Mouse (Mus musculus): ENCODE measurements around the gene Gm28635. TPM values are rescaled to one million over a fixed set of nuclear protein-coding genes. Genes with fewer than 3 reads are reported as not detected.

Gm28635 gene
- polyA plus RNA-seq, 1 experiment from 2014 or later = not detected

DNA sequence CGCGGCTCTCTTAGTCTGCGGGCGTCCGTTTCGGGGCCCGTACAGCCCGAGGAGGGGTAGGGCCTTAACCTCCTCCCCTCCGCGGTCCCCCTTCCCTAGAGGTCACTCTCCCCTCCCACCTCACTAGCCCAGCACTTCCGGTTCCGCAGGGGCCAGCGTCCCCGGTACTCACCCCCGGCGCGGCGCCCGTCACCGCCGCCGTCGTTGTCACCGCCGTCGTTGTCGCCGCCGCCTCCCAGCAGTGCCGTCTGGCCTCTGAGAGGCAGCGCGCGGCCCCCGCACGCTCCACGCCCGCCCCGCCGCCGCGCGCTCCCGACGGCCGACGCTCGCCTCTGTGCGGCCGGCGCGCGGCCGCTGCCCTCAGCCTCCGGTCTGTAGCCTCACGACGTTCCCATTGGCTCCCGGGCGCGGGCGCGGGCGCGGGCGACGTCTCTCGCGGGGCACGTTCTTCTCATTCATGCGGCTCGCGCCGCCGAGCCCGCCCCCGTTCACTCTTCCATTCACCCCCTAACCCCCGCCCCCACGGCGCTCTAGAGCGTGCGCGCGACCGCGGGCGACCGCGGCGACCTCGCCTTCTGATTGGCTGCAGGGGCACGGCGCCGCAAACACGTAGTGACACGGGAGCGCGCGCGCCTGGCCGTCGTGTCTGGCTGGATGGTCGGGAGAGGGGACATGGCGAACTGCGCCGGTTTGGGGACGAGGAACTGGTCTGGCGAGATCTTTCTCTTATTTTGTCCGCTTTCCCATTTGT lies 37.1 kb upstream of the Gm28635 start, which contains the start of gene Zdhhc5:
Gene Zdhhc5, minus strand, starts transcription at position 370 of the 751 bp plus-strand sequence.
- peak within 1 kb of the TSS; percentile 97 for H3K27ac ChIP-seq (replicated peaks)
- peak within 1 kb of the TSS; percentile 95 for H3K4me3 ChIP-seq (replicated peaks)
- H3K4me2 ChIP-seq = peak within 1 kb of the TSS; percentile 82
- ATAC-seq (ENCODE audit: low FRiP score) = peak; percentile 97
- no peaks in the 10 kb centered on the region for H3K27me3 ChIP-seq (replicated peaks)
- peaks cover 7% of the 10 kb centered on the region for H3K36me3 ChIP-seq
- no peaks in the 10 kb centered on the region for H3K9me3 ChIP-seq (replicated peaks)
- H3K9ac ChIP-seq (replicated peaks) = peak within 1 kb of the TSS; percentile 82
- H3K4me1 ChIP-seq = peaks cover 27% of the 10 kb centered on the region
- 3% methylated on average over 88 of the region's 107 CpGs for WGBS

DNA sequence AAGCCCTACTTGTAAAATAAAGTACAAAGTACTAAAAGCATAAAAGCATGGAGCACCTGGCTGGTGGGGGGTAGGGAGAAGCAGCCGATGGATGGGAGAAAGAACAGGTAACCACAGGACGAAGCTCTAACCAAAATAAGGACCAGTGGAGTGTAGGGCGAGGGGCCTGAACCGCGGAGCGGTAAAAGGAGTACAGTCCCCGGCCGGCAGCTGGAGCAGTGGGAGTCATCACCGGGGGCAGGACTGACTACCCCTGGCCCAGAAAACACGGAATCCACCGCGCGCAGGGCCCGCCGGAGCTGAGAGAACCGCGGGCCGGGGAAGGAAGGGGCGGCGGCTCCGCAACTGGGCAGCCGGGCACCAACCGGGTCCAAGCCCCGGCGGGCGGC lies 36.6 kb upstream of the Gm28635 start:
- peak overlapping the region; percentile 95 for H3K4me3 ChIP-seq (replicated peaks)
- H3K9ac ChIP-seq (replicated peaks) = peak overlapping the region; percentile 82
- H3K9me3 ChIP-seq (replicated peaks) = no peaks in the 10 kb centered on the region
- 0% methylated on average over 18 of the region's 26 CpGs for WGBS
- H3K4me2 ChIP-seq = peak overlapping the region; percentile 82
- H3K36me3 ChIP-seq = peaks cover 11% of the 10 kb centered on the region
- ATAC-seq (ENCODE audit: low FRiP score) = peak; percentile 4
- H3K27ac ChIP-seq (replicated peaks) = peak overlapping the region; percentile 97
- peaks cover 31% of the 10 kb centered on the region for H3K4me1 ChIP-seq
- H3K27me3 ChIP-seq (replicated peaks) = no peaks in the 10 kb centered on the region

- peaks cover 53% of the 10 kb centered on the region for H3K4me1 ChIP-seq
- H3K4me2 ChIP-seq = no peak overlapping the region
- no peaks in the 10 kb centered on the region for H3K9me3 ChIP-seq (replicated peaks)
- 91% methylated on average over 2 of the region's 2 CpGs for WGBS
- H3K4me3 ChIP-seq (replicated peaks) = no peak overlapping the region
- no peak for ATAC-seq (ENCODE audit: low FRiP score)
- no peaks in the 10 kb centered on the region for H3K27me3 ChIP-seq (replicated peaks)
- peaks cover 15% of the 10 kb centered on the region for H3K36me3 ChIP-seq
- no peak overlapping the region for H3K27ac ChIP-seq (replicated peaks)
- H3K9ac ChIP-seq (replicated peaks) = no peak overlapping the region
Observed at GRCm38 (mm10) chr2:84711898-84712297, 34.1 kb upstream of the Gm28635 start.

DNA sequence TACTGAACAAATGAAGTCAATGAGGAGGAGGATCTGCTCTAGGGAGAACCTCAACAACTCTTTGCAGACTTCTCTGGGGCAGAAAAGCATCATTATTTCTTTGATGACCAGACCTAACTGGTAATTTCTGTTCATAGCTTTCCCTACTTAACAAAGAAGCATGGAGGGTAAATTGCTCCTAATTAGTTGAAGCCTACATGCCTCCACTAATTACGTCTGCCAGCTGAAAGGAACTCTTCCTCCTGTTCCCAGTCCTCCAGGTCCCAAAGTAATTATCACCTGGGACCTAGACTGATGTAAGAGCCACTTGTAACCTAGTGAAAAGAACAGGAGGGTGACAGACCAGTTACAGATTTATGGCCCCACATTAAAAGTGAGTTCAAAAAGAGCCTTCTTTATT lies 29.7 kb upstream of the Gm28635 start:
- H3K27ac ChIP-seq (replicated peaks) = no peak overlapping the region
- no peak overlapping the region for H3K4me2 ChIP-seq
- 30% methylated on average over 1 of the region's 1 CpGs for WGBS
- H3K9me3 ChIP-seq (replicated peaks) = no peaks in the 10 kb centered on the region
- H3K9ac ChIP-seq (replicated peaks) = no peak overlapping the region
- peaks cover 38% of the 10 kb centered on the region for H3K4me1 ChIP-seq
- no peak overlapping the region for H3K4me3 ChIP-seq (replicated peaks)
- no peaks in the 10 kb centered on the region for H3K27me3 ChIP-seq (replicated peaks)
- H3K36me3 ChIP-seq = peaks cover 24% of the 10 kb centered on the region
- no peak for ATAC-seq (ENCODE audit: low FRiP score)

DNA sequence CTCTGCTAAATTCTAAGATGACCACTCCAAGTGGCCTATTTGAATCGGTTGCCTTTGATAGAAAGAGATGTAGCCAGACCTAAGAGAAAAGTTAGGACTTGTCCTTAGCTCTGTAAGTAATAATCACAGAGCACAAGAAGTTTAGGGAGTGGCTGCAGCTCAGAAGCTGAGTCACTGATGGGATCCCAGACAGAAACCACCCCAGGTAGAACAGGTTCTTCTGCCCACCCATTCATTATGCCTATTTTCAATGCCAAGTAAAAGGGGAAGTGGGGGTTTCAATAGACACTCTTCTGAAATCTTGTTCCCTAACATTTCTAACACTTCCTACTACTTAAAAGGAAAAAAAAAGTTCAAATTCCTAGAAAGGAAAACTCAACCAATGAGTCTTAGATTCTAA lies 27.5 kb upstream of the Gm28635 start:
- H3K4me3 ChIP-seq (replicated peaks) = no peak overlapping the region
- H3K4me2 ChIP-seq = no peak overlapping the region
- ATAC-seq (ENCODE audit: low FRiP score) = no peak
- 91% methylated on average over 1 of the region's 1 CpGs for WGBS
- no peaks in the 10 kb centered on the region for H3K9me3 ChIP-seq (replicated peaks)
- no peak overlapping the region for H3K27ac ChIP-seq (replicated peaks)
- peaks cover 32% of the 10 kb centered on the region for H3K4me1 ChIP-seq
- no peak overlapping the region for H3K9ac ChIP-seq (replicated peaks)
- H3K36me3 ChIP-seq = peaks cover 23% of the 10 kb centered on the region
- no peaks in the 10 kb centered on the region for H3K27me3 ChIP-seq (replicated peaks)

DNA sequence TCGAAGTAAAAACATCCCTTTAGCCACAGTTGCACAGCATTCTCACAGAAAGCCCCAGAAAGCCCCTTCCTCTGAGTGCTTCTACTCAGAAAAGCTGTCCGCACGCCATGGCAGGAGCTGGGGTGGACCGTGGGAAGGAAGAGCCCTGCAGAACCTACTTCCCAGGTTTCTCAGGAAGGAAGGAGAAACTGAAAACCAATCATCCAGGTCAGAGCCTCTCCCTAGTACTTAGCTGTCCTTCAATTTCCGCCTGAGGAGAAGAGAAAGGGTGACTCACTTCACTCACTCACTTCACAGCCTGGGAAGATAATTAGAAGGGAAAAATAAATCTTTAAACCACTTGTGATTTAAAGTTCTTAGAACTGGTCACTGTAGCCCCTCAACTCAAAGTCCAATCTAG lies 26.5 kb upstream of the Gm28635 start:
- ATAC-seq (ENCODE audit: low FRiP score) = no peak
- no peaks in the 10 kb centered on the region for H3K27me3 ChIP-seq (replicated peaks)
- WGBS = 86% methylated on average over 5 of the region's 5 CpGs
- H3K4me2 ChIP-seq = no peak overlapping the region
- H3K4me3 ChIP-seq (replicated peaks) = no peak overlapping the region
- no peak overlapping the region for H3K27ac ChIP-seq (replicated peaks)
- no peak overlapping the region for H3K9ac ChIP-seq (replicated peaks)
- H3K9me3 ChIP-seq (replicated peaks) = no peaks in the 10 kb centered on the region
- H3K4me1 ChIP-seq = peaks cover 28% of the 10 kb centered on the region
- H3K36me3 ChIP-seq = peaks cover 16% of the 10 kb centered on the region

- 91% methylated on average over 1 of the region's 1 CpGs for WGBS
- Histone ChIP-seq H3K9ac (replicated peaks) (no peak overlapping the region), H3K27ac (replicated peaks) (no peak overlapping the region), H3K4me3 (replicated peaks) (no peak overlapping the region), H3K36me3 (peaks cover 17% of the 10 kb centered on the region), H3K27me3 (replicated peaks) (no peaks in the 10 kb centered on the region), H3K4me2 (no peak overlapping the region), H3K4me1 (peaks cover 19% of the 10 kb centered on the region), H3K9me3 (replicated peaks) (no peaks in the 10 kb centered on the region)
- no peak for ATAC-seq (ENCODE audit: low FRiP score)
Observed at GRCm38 (mm10) chr2:84703497-84703896, 25.7 kb upstream of the Gm28635 start.

GRCm38 (mm10) chr2:84695007-84695695 lies 17.3 kb upstream of the Gm28635 start:
- H3K4me1 ChIP-seq = no peaks in the 10 kb centered on the region
- H3K9ac ChIP-seq (replicated peaks) = no peak overlapping the region
- H3K36me3 ChIP-seq = peaks cover 57% of the 10 kb centered on the region
- no peaks in the 10 kb centered on the region for H3K9me3 ChIP-seq (replicated peaks)
- WGBS = 91% methylated on average over 5 of the region's 5 CpGs
- H3K4me2 ChIP-seq = no peak overlapping the region
- no peak for ATAC-seq (ENCODE audit: low FRiP score)
- no peak overlapping the region for H3K4me3 ChIP-seq (replicated peaks)
- H3K27ac ChIP-seq (replicated peaks) = no peak overlapping the region
- H3K27me3 ChIP-seq (replicated peaks) = no peaks in the 10 kb centered on the region

- Histone ChIP-seq H3K36me3 (peaks cover 86% of the 10 kb centered on the region), H3K4me3 (replicated peaks) (no peak overlapping the region), H3K4me1 (no peaks in the 10 kb centered on the region), H3K9me3 (replicated peaks) (no peaks in the 10 kb centered on the region), H3K4me2 (no peak overlapping the region), H3K27ac (replicated peaks) (no peak overlapping the region), H3K9ac (replicated peaks) (no peak overlapping the region), H3K27me3 (replicated peaks) (no peaks in the 10 kb centered on the region)
- no peak for ATAC-seq (ENCODE audit: low FRiP score)
- 94% methylated on average over 12 of the region's 12 CpGs for WGBS
Observed at GRCm38 (mm10) chr2:84690050-84690449, 12.2 kb upstream of the Gm28635 start.

DNA sequence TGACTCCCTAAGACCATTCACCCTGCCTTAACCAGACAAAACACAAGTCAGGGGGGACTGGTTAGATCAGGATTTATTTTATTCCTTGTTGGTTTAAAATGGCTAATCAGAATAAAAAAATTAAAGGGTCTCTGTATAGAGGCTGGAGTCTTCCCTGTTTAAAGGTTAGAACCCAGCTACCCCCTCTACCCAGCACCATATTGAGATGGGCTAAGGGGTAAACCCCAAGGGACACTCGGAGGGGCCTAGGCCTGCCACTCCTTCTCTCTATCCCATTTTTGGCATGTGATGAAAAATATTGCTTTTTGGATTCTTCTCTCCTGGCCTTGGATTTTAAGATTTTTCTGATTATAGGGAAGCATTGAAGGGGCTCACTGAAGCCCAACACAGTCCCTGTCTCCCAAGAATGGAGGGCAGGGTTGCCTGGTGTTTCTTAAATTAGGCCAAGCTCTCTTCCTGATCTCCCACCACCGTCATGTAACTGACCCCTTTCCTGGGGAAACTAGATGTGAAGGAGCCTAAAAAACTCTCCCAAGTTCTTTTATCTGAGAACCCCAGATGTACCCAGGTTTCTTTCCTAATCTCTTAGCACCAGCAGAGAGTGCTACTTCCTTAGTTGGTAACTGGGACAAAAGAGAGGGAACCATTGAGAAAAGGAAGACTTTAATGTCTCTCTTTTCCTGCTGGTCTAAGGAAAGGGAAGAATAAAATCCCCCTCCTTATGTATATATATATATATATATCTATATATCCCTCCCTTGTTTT lies 10.4 kb upstream of the Gm28635 start:
- WGBS = 87% methylated on average over 2 of the region's 2 CpGs
- no peaks in the 10 kb centered on the region for H3K4me1 ChIP-seq
- H3K9me3 ChIP-seq (replicated peaks) = no peaks in the 10 kb centered on the region
- no peak overlapping the region for H3K27ac ChIP-seq (replicated peaks)
- no peak overlapping the region for H3K4me2 ChIP-seq
- H3K9ac ChIP-seq (replicated peaks) = no peak overlapping the region
- ATAC-seq (ENCODE audit: low FRiP score) = no peak
- no peaks in the 10 kb centered on the region for H3K27me3 ChIP-seq (replicated peaks)
- peaks cover 76% of the 10 kb centered on the region for H3K36me3 ChIP-seq
- H3K4me3 ChIP-seq (replicated peaks) = no peak overlapping the region

DNA sequence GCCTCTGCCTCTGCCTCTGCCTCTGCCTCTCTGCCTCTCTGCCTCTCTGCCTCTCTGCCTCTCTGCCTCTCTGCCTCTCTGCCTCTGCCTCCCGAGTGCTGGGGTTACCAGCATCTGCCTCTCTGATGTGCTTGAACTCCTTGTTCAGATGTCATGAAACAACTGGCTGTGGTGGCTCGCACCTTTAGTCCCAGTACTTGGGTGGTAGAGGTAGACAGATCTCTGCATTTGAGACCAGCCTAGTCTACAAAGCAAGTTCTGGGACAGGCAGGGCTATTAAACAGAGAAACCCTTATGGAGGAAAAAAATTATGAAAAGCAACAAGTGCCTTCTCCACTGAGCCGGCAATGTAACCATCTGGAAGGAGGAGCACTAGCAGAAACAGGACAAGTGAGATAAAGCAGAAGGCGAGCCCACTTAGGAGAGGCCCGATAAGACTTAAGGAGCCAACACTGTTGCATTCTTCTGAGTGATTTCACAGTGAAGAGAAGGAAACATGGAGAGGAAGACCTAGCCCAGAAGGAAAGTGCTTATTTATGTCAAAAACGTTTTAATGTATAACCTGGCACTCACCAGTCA lies 4.9 kb upstream of the Gm28635 start:
- WGBS = 86% methylated on average over 6 of the region's 6 CpGs
- Histone ChIP-seq H3K4me3 (replicated peaks) (no peak overlapping the region), H3K9me3 (replicated peaks) (no peaks in the 10 kb centered on the region), H3K27ac (replicated peaks) (no peak overlapping the region), H3K27me3 (replicated peaks) (no peaks in the 10 kb centered on the region), H3K4me1 (peaks cover 12% of the 10 kb centered on the region), H3K36me3 (peaks cover 32% of the 10 kb centered on the region), H3K4me2 (no peak overlapping the region), H3K9ac (replicated peaks) (no peak overlapping the region)
- no peak for ATAC-seq (ENCODE audit: low FRiP score)

All from neural tube, embryonic 15.5 days (tissue).